Mouse (Mus musculus) brain, embryonic 18.5 days (tissue): ENCODE data around the gene Gm11273.
"Not testable (repeated sequence)": the region's sequence is repeated elsewhere in the genome, so short reads cannot be mapped to it uniquely, and the experiment has no call there.

Source experiments
- DNase-seq: peaks from one replicate; pipeline ENCODE4 v3.0.0-alpha.2; 2012; ENCODE audit warnings: low read depth, low spot score

The Gm11273 gene

DNA sequence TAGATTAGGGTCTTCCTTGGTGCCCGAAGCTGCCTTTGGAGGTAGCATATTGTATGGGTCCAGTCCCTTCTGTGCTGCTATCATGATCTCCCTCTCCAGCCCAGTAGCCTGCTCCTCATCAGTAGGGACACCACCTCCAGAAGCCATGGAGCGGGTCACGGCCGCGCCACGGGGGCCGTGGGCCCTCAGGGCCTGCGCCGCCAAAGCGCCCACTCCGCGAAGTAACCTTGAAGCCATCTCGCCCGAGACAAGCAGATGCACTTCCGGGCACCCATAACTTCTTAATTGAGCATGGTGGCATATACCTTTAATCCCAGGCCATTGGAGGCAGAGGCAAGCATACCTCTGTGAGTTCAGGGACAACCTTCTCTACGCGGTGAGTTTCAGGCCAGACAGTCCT is at the start of gene Gm11273:
Gm11273 (minus strand) TSS at position 237 of the 400 bp plus-strand sequence.
- DNase-seq = not testable (repeated sequence)

DNA sequence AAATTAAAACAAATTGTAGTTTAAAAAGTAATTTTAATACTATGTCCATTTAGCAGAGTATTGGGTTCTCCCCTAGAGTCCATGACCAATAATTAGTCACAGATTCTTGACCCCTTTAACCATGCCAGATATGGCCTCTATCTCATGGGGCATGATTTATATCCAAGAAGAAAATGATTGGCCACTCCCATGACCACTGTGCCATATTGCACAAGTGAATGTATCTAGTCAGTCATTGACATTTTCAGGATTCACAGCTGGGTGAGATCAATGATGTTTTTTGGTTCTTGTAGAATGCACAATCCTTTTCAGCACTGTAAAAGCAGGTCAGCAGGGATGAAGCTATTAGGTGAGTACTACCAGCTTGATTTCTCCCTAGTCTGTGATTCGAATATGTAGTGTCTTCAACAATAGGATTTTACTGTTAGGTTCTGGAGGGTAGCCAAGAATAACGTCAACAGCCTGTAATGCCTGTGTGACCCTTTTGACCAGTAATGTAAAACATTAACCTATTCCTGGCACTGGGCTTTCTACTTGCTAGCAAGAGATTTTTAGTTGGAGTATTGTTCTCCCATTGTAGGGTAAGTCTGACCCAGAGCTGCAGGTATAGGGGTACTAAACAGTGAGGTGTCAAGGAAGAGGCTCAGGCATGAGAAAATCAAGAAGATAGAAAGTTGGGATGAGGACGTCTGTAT is 49.3 kb upstream of the Gm11273 start:
- DNase-seq = no peak

DNA sequence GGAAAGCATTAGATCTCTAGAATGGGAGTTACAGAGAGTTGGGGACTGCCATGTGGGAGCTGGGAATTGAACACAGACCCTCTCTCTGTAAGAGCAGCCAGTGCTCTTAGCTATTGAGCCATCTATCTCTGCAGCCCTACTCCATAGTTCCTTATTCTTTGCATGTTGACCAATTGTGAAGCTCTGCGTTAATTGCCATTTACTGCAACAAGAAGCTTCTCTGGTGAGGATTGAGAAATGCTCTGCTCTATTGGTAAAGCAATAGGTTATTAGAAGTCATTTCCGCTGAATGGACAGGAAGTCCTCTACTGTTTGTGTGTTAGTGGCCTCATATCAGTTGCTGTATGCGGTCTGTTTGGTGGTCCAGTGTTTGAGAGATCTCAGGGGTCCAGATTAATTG is 48.3 kb upstream of the Gm11273 start:
- no peak for DNase-seq

DNA sequence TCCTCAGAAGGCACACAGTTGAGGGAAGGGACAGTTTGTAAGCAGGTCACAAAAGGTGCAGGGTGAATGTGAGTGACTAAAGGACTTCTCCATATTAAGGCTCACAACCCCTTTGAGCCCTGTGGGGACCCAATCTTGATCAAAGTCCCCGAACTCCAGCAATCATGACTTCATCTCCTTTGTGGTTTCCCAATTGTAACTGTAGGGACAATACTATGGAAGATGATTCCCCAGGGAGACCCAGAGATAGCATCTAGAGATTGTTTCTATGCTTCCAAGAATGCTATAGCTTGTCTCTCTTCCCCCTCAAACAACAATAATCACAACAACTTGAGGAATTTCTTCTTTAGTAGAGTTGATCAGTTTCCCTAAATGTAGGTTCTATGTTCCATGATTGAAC is 41.5 kb upstream of the Gm11273 start, which contains the start of gene Olfr1366:
Olfr1366 (minus strand) TSS at position 101 of the 400 bp plus-strand sequence.
- DNase-seq = no peak

DNA sequence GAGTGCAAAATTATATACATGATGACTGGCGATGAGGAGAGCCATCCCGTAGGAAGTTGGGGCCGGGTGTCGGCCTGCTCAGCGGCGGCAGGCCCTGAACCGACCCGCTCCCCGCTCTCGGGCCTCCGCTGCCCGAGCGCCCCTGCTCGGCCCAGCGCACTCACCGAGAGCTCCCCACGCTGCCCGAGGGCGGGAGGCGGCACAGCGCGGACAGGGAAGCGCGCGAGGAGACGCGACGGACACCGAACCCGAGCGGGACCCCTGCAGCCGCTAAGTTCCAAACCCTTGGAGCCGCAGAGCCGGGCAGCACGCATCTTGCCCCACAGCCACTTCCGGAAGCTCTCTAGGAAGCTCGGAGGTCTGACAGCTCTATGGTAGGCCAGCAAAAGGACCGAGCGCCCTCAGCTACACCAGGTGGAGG is 29.6 kb upstream of the Gm11273 start, which contains the start of gene Zkscan8:
Zkscan8 (minus strand) TSS at position 340 of the 421 bp plus-strand sequence.
- DNase-seq = peak; percentile 64

DNA sequence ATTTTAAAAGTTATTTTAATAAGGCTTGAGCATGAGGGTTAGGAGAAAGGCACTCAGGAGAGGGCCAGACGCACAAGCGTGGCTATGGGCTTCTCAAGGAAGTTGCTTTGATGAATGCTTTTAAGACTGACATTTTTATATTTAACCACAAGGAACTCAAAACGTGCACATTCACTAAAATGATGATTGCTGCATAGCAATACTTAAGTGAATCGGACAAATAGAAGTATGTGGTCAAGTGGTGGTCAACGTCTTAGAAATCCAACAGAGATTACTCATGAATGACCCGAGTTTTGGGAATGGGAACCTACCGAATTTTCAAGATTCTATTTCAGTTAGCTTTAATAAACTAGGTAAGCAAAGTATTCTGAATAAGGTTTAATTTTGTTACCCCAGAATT is 28.9 kb upstream of the Gm11273 start:
- no peak for DNase-seq

DNA sequence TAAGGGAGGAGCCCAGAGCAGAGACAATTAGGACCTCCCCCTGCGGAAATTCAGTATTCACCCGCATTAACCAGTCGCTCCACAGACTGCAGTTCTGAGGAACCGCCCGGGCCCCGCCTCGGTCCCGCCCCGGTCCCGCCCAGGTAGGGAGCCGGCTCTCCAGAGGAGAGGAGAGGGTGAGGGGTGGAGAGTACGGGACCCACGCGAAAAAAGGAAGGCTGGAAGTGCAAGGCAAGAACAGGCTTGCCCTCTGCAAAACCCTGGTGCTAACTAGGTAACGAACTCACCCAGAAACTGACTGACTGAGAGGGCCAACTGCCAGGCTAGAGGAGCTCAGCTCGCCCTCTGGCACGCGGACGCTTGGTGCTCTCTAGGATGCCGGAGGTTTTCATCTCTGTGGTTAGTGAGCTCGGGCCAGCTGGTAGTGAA is 5.0 kb upstream of the Gm11273 start:
- peak; percentile 75 for DNase-seq

DNA sequence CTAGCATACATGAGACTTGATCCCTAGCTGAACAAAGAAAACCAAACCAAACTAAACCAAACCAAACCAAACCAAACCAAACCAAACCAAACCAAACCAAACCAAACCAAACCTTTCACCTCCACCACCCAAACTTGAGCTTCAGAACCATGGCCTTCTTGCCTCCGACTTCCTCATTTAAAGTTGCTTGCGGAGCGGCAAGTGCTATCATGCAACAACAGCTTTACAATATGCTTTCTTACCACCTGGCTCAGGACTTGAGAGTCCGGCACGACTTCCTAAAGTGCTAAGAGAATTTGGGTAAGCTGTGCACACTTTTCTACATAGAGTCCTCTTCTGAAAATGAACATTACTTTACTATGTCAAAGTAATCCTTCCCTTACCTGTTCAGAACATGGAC is 1.1 kb upstream of the Gm11273 start:
- DNase-seq = no peak

DNA sequence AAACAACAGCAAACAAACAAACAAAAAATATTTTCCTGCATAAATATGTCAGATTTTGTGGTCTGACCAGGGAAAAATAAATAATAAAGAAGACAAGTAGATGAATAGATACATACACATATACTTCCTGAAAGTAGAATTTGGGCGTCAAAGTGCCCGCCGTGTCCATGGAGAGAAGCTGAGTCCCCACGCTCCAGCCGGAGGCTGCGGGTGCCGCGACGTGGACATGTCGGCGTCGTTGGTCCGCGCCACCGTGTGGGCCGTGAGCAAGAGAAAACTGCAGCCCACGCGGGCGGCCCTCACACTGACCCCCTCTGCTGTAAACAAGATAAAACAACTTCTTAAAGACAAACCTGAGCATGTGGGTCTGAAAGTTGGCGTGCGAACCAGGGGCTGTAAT is 6.1 kb downstream of the Gm11273 start, which contains the start of gene AK157302:
AK157302 (plus strand) TSS at position 144 of the 400 bp plus-strand sequence.
- DNase-seq = no peak

DNA sequence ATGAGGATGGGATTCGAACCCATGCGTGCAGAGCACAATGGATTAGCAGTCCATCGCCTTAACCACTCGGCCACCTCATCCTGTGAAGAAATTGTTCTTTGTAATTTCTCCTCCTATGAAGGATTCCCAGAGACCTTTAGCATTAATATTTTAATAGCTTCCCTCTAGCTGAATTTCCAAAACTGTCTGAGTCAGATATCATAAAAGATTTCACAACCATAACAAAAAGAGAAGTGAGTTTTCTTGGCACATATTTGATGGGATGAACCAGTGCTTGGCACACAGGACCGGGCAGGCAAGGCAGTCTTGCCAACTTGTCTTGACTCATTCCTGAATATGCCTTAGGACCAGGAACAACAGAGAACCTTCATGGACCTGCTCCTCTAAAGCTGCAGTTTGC is 8.4 kb downstream of the Gm11273 start:
- no peak for DNase-seq

DNA sequence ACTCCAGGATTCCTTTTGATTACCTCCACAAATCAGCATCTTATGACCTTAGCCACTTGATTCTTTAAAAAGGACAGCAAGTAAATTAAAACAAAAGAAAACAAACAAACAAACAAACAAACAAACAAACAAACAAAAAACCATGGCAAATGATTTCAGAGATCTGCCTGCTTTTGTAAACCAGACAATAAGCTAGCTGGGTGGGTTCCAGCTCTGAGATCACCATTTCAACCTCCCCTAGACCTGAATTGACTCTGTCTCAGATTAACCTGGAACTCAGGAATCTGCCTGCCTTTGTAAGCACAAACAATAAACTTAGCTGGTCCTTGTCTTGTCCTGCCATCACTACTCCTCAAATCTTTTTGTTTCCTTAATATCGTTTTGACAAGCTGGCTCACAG is 14.3 kb downstream of the Gm11273 start:
- no peak for DNase-seq

DNA sequence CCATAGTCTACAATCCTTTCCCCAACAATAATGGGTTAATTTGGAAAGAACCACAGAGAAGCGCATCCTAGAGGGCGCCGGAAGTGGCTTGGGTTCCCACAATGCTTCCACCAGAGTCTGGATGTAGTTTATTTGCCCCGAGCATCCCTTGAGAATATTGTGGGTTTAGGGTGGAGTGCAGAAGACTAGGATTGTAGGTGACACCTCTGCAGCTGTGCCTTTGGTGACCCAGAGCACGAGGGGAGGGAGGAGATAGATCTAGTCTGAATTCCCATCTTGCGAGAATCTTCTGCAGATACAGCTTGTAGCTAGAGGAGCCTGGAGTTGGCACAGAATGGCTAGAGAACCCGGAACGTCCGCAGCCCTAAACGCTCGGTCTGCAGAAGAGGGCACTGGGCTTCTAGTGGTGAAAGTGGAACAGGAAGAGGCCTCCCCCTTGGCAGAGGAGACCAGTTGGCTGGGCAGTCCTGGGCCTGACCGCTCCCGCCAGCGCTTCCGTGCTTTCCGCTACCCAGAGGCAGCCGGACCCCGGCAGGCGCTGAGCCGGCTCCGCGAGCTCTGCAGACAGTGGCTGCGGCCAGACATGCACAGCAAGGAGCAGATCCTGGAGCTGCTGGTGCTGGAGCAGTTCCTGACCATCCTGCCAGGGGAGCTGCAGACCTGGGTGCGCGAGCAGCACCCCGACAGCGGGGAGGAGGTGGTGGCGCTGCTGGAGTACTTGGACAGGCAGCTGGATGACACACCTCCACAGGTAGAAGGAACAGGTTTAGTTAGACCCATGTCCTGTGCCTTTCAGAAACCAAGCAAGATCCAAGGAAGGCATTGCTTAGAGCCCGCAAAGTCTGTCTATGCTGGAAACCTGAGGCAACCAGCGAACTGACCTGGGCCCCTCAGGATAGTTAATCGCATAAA is 22.2 kb downstream of the Gm11273 start, which contains the start of the genes Zkscan4 and Gm10065:
Zkscan4 (plus strand) TSS at position 149 of the 912 bp plus-strand sequence.
Gm10065 (minus strand) TSS at position 683 of the 912 bp plus-strand sequence.
- peak; percentile 70 for DNase-seq

DNA sequence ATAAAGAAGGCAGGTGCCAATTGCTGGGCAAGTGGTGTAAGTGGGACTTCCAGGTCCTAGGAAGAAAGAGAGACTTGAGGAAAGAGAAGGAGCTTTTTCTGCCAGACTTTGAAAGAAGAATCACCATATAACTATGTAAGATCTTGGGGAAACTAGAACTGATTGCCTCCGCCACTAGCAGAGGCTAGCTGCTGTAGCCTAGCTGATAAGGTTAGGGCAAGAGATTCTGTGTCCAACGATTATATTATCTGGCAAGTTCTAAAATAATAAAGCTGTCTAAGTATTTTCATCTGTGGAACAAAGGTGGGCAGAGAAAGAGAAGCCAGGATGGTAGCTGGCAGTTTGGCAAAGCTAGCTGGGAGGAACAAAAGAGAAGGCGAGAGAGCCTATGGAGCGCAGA is 28.8 kb downstream of the Gm11273 start:
- no peak for DNase-seq

DNA sequence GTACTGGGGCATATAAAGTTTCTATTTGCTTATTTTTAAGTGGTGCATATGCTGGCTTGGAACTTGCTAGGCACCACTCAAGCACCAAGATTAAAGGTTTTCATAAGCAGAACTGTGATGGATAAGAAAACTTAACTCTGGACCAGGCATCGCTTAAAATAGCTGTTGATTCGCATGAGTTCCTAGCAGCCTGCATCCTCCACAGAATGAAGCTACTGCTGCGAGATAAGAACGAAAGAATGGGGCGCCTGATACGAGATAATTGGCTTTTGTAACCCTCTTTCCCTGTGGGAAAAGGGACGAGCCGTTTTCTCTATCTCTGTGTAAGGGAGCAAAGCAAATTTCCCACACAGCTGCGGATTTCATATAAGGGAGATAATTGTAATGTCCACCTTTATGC is 32.1 kb downstream of the Gm11273 start:
- DNase-seq = no peak

DNA sequence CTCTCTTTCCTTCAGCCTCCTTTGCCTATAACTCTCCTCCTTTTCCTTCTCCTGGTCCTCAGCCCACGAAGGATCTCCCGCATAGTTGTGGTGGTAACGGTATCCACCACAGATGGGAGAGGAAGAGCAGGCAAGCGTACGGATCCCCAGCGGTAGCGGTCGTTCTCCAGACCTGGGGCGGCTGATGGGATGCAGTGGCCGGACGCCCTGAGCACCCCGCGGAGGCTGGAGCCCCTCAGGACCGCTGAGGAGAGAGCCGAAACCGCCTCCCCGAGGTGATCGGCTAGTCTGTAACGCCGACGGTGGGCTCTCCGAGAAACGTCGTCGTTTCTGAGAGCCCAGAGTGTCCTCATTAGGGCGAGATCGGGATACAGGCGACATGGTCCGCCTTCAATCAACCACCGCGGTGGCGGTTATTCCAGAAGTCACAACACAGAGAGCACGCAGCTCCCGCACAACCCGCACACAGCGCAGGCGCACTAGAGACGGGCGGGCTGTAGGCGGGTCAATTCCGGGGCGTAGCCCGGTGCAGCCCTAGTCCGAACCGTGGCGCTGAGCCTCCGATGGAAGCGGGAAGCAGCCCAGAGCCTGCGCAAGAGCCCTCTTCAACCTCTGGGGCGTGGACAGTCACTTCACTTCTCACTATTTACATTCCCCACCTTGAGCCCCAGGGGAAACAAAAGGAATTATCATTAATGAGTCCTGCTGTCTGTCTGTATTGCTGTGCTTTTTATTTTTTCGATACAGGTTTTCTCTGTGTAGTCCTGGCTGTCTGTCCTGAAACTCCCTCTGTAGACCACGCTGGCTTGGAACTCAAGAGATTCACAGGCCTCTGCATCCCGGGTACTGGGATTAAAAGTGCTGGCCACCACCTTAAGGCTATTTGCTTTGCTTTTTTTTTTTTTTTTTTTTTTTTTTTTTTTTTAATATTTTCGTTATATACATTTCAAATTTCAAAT is 32.9 kb downstream of the Gm11273 start, which contains the start of gene Nkapl:
Nkapl (minus strand) TSS at position 449 of the 959 bp plus-strand sequence.
- peak; percentile 57 for DNase-seq

DNA sequence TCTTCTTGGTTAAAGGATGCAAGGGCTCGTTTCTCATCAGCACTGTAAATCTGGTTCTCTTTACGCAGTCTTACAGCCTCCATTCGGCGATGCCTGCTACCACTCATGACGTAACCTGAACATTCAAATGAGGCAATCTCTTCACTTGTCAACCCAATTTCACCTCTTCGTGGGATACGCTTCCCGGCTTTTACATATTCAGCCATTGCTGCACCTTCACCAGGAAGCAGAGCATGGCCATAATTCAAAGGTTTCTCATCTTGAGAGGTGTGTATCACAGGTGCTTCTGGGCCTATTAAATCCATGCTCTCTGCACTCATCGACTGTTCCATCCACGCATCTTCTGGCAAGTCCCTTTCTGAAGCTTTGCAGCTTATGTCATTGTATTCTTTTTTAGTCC is 33.9 kb downstream of the Gm11273 start:
- DNase-seq = no peak

DNA sequence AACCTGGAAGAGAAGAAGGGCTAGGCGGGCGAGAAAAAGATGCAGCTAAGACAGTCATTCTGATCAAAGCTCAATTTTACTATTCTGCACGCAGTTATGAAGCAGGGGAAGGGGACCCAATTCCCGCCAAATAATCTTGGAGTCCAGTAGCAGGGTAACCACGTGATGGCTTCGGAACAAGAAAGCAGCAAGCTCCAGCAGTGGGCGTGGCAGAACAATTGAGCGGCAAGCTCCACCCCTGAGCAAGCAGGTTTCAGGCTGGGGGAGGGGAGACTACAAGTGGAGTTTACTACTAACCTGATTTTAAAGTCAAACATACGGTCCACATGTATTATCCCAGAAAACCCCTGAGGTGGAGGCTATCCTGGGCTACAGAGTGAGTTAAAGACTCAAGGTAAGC is 38.7 kb downstream of the Gm11273 start:
- not testable (repeated sequence) for DNase-seq

DNA sequence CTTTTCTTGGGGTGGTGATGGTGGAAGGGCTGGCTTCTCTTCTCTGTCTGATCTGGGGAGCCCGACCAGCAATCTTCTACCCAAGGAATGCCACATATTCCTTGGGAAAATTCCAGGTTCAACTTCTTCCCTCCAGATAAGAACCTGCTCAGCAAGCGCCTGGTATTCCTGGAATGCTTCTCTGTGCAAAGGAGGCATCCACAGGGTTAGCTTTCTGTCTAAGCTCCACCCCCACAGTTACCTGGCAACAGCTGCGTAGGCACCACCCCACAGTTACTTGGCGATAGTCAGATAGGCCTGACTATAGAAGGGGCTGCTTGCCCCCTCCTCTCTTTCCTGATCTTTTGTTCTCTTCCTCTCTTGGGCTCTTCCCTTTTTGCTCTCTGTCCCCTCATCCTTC is 44.9 kb downstream of the Gm11273 start:
- no peak for DNase-seq

DNA sequence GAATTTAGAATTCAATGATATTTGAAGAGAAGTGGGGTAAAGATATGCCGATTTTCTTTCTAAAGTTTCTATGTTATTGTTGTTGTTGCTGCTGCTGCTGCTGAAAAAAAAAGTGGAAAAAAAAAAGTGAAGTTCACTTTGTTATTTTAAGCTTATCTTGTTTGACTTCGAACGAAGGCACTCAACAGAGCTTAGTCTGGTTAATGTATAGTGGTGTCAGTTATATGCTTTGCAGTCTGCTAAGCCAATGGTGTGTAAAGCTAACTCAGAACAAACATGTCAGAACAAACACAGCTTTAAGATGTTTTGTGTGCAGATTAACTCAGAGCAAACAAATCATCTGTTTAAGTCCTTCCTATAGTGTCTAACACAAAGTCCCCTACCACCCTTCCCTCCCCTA is 47.1 kb downstream of the Gm11273 start:
- DNase-seq = no peak

DNA sequence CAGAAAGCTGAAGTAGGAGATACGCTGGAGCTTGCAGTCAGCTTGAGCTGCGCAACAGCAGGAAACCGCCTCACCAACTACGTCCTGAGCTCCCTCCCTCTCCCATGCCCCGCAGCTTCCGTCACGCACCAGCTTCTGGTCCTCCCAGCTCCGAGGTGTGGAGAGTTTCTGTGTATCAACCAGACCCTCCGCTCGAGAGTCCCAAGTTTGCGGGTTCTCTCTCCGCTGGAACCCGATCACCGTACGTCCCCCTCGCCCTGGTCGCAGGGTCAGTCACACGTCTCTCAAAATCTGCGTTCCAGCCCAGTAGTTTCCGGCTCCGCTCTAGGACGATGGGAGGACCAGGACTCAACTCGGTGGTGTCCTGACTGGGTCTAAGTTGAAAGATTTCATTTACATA is 47.8 kb downstream of the Gm11273 start, which contains the start of gene Zscan26:
Zscan26 (minus strand) TSS at position 282 of the 400 bp plus-strand sequence.
- DNase-seq = peak; percentile 70

DNA sequence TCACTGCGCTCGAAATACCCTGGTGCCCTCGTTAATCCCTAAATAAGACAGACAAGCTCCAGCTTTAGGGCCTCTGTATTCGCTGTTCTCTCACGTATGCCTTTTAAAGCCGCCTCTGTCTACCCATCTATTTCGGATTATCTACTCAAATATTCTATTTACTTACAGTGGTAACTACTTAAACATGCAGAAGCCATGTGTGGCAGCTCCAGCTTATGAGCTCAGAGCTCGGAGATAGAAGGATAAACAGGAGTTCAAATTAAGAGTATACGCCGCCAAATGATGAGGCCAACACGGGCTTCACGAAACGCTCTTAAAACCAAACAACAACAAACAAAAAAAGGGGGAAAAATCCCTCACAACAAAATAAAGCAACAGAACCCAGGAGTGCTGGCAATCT is 48.2 kb downstream of the Gm11273 start:
- DNase-seq = no peak
